Mouse (Mus musculus): Measurements from ENCODE around the gene Haus5. TPM values are rescaled to one million over a fixed set of nuclear protein-coding genes. Genes with fewer than 3 reads are reported as not detected.

Haus5 gene
- polyA plus RNA-seq, 1 experiment from 2014 or later = 36.9 TPM

Other genes starting within 250 kb of the Haus5 start
- gene Hcst, start 245.1 kb downstream of the Haus5 start, polyA plus RNA-seq (2015; fragmentation: Nextera tagmentation; extraction: Ambion mirVana) = 1.9 and 2.0 TPM in 2 replicates
- 1.5 and 2.0 TPM in 2 replicates for gene Nfkbid, start 243.3 kb downstream of the Haus5 start, polyA plus RNA-seq (2015; fragmentation: Nextera tagmentation; extraction: Ambion mirVana)
- gene Aplp1, start 219.5 kb downstream of the Haus5 start, polyA plus RNA-seq (2015; fragmentation: Nextera tagmentation; extraction: Ambion mirVana) = 29.2 and 33.0 TPM in 2 replicates
- gene Kirrel2, start 207.3 kb downstream of the Haus5 start, polyA plus RNA-seq (2015; fragmentation: Nextera tagmentation; extraction: Ambion mirVana) = 1.4 and 1.9 TPM in 2 replicates
- 3.4 and 4.2 TPM in 2 replicates for gene Nphs1, start 206.7 kb downstream of the Haus5 start, polyA plus RNA-seq (2015; fragmentation: Nextera tagmentation; extraction: Ambion mirVana)
- gene Prodh2, start 171.4 kb downstream of the Haus5 start, polyA plus RNA-seq (2015; fragmentation: Nextera tagmentation; extraction: Ambion mirVana) = 3.6 and 4.0 TPM in 2 replicates
- 5.6 and 5.7 TPM in 2 replicates for gene Arhgap33, start 129.9 kb downstream of the Haus5 start, polyA plus RNA-seq (2015; fragmentation: Nextera tagmentation; extraction: Ambion mirVana)
- 69.8 and 72.4 TPM in 2 replicates for gene Hspb6, start 112.8 kb downstream of the Haus5 start, polyA plus RNA-seq (2015; fragmentation: Nextera tagmentation; extraction: Ambion mirVana)
- 10.3 and 12.6 TPM in 2 replicates for gene Proser3, start 112.7 kb downstream of the Haus5 start, polyA plus RNA-seq (2015; fragmentation: Nextera tagmentation; extraction: Ambion mirVana)
- 53.8 and 58.5 TPM in 2 replicates for gene Lin37, start 105.2 kb downstream of the Haus5 start, polyA plus RNA-seq (2015; fragmentation: Nextera tagmentation; extraction: Ambion mirVana)
- 73.4 and 80.7 TPM in 2 replicates for gene U2af1l4, start 101.7 kb downstream of the Haus5 start, polyA plus RNA-seq (2015; fragmentation: Nextera tagmentation; extraction: Ambion mirVana)
- gene Gm49396, start 101.7 kb downstream of the Haus5 start, polyA plus RNA-seq (2015; fragmentation: Nextera tagmentation; extraction: Ambion mirVana) = 12.6 and 14.6 TPM in 2 replicates
- gene Psenen, start 101.4 kb downstream of the Haus5 start, polyA plus RNA-seq (2015; fragmentation: Nextera tagmentation; extraction: Ambion mirVana) = 137 and 156 TPM in 2 replicates
- 3.6 and 4.1 TPM in 2 replicates for gene Igflr1, start 99.6 kb downstream of the Haus5 start, polyA plus RNA-seq (2015; fragmentation: Nextera tagmentation; extraction: Ambion mirVana)
- 6.5 and 7.9 TPM in 2 replicates for gene Kmt2b, start 76.3 kb downstream of the Haus5 start, polyA plus RNA-seq (2015; fragmentation: Nextera tagmentation; extraction: Ambion mirVana)
- 1.3 and 1.4 TPM in 2 replicates for gene Zbtb32, start 66.1 kb downstream of the Haus5 start, polyA plus RNA-seq (2015; fragmentation: Nextera tagmentation; extraction: Ambion mirVana)
- 4.7 and 9.5 TPM in 2 replicates for gene Upk1a, start 52.1 kb downstream of the Haus5 start, polyA plus RNA-seq (2015; fragmentation: Nextera tagmentation; extraction: Ambion mirVana)
- gene Cox6b1, start 38.8 kb downstream of the Haus5 start, polyA plus RNA-seq (2015; fragmentation: Nextera tagmentation; extraction: Ambion mirVana) = 1,000 and 1,051 TPM in 2 replicates
- gene Etv2, start 29.1 kb downstream of the Haus5 start, polyA plus RNA-seq (2015; fragmentation: Nextera tagmentation; extraction: Ambion mirVana) = 0.13 TPM in 1 of 2 replicates, not detected in the other
- 78.5 and 83.7 TPM in 2 replicates for gene Rbm42, start 14.7 kb downstream of the Haus5 start, polyA plus RNA-seq (2015; fragmentation: Nextera tagmentation; extraction: Ambion mirVana)
- gene Pmis2, start 6.6 kb upstream of the Haus5 start, polyA plus RNA-seq (2015; fragmentation: Nextera tagmentation; extraction: Ambion mirVana) = not detected in 2 replicates
- 5.5 and 6.2 TPM in 2 replicates for gene 2200002J24Rik, start 33.9 kb upstream of the Haus5 start, polyA plus RNA-seq (2015; fragmentation: Nextera tagmentation; extraction: Ambion mirVana)
- 22.3 and 44.6 TPM in 2 replicates for gene Atp4a, start 47.2 kb upstream of the Haus5 start, polyA plus RNA-seq (2015; fragmentation: Nextera tagmentation; extraction: Ambion mirVana)
- gene Tmem147, start 64.5 kb upstream of the Haus5 start, polyA plus RNA-seq (2015; fragmentation: Nextera tagmentation; extraction: Ambion mirVana) = 215 and 232 TPM in 2 replicates
- 0.28 and 0.40 TPM in 2 replicates for gene Gapdhs, start 78.7 kb upstream of the Haus5 start, polyA plus RNA-seq (2015; fragmentation: Nextera tagmentation; extraction: Ambion mirVana)
- gene Sbsn, start 86.5 kb upstream of the Haus5 start, polyA plus RNA-seq (2015; fragmentation: Nextera tagmentation; extraction: Ambion mirVana) = 62.5 and 98.8 TPM in 2 replicates
- 391 and 628 TPM in 2 replicates for gene Dmkn, start 98.8 kb upstream of the Haus5 start, polyA plus RNA-seq (2015; fragmentation: Nextera tagmentation; extraction: Ambion mirVana)
- gene Krtdap, start 122.9 kb upstream of the Haus5 start, polyA plus RNA-seq (2015; fragmentation: Nextera tagmentation; extraction: Ambion mirVana) = 767 and 1,136 TPM in 2 replicates
- gene Ffar2, start 158.8 kb upstream of the Haus5 start, polyA plus RNA-seq (2015; fragmentation: Nextera tagmentation; extraction: Ambion mirVana) = 8.2 and 11.6 TPM in 2 replicates
- gene Ffar3, start 191.2 kb upstream of the Haus5 start, polyA plus RNA-seq (2015; fragmentation: Nextera tagmentation; extraction: Ambion mirVana) = 0.44 and 0.47 TPM in 2 replicates
- gene Ffar1, start 196.6 kb upstream of the Haus5 start, polyA plus RNA-seq (2015; fragmentation: Nextera tagmentation; extraction: Ambion mirVana) = 0.17 TPM in 2 replicates
- gene Cd22, start 215.3 kb upstream of the Haus5 start, polyA plus RNA-seq (2015; fragmentation: Nextera tagmentation; extraction: Ambion mirVana) = 0.08 and 0.29 TPM in 2 replicates
- gene Mag, start 249.9 kb upstream of the Haus5 start, polyA plus RNA-seq (2015; fragmentation: Nextera tagmentation; extraction: Ambion mirVana) = 0.35 and 0.45 TPM in 2 replicates

Data from stomach, embryonic 16.5 days (tissue).